Mouse (Mus musculus) limb, embryonic 12.5 days (tissue): ENCODE measurements around the gene Lpcat2b. TPM values are rescaled to one million over a fixed set of nuclear protein-coding genes. Genes with fewer than 3 reads are reported as not detected.
"Not testable (repeated sequence)": the region's sequence is repeated elsewhere in the genome, so short reads cannot be mapped to it uniquely, and the experiment has no call there.

Source experiments
- ATAC-seq: fragments of 200-750 bp; cut with Nextera tagmentation; 2 replicates; pipeline ENCODE4 v1.8.0; 2017; ENCODE audit warnings: low read depth, moderate TSS enrichment; ENCODE audit not compliant: insufficient number of reproducible peaks, insufficient read depth, low FRiP score, low TSS enrichment
- H3K27ac ChIP-seq: fragments of 300-500 bp; sonication (generic); 2 replicates; pipeline ENCODE4 v1.5.1; 2016; ENCODE audit warnings: mild to moderate bottlenecking, moderate library complexity
- H3K27me3 ChIP-seq: fragments of 300-500 bp; sonication (generic); 2 replicates; pipeline ENCODE4 v1.6.1; 2016; ENCODE audit warnings: mild to moderate bottlenecking, moderate library complexity
- H3K36me3 ChIP-seq: fragments of 300-500 bp; sonication (generic); 2 replicates; pipeline ENCODE4 v1.6.1; 2016; ENCODE audit warnings: mild to moderate bottlenecking, moderate library complexity
- H3K4me1 ChIP-seq: fragments of 300-500 bp; sonication (generic); replicated peaks from 2 replicates; pipeline ENCODE4 v1.6.1; 2016
- H3K4me2 ChIP-seq: fragments of 300-500 bp; sonication (generic); 2 replicates; pipeline ENCODE4 v1.6.1; 2016; ENCODE audit warnings: mild to moderate bottlenecking, moderate library complexity
- H3K4me3 ChIP-seq: fragments of 300-500 bp; sonication (generic); replicated peaks from 2 replicates; pipeline ENCODE4 v1.5.1; 2016; ENCODE audit warnings: mild to moderate bottlenecking
- H3K9ac ChIP-seq: fragments of 300-500 bp; sonication (generic); replicated peaks from 2 replicates; pipeline ENCODE4 v1.6.1; 2016; ENCODE audit warnings: mild to moderate bottlenecking, moderate library complexity
- H3K9me3 ChIP-seq: fragments of 300-500 bp; sonication (generic); 2 replicates; pipeline ENCODE4 v1.6.1; 2016; ENCODE audit warnings: mild to moderate bottlenecking, moderate library complexity
- WGBS: fragments of 180-500 bp; shearing (Covaris S2); methylation state at CpG from one replicate; pipeline ENCODE4 v1.1.7; 2016; 5-methylcytosine and 5-hydroxymethylcytosine counted together
- polyA plus RNA-seq: library from polyadenylated mRNA; unstranded; fragments of >200 nt; fragmentation: Nextera tagmentation; extraction: Ambion mirVana; gene quantifications from 2 replicates; pipeline ENCODE4 v1.2.1, GENCODE M21; 2016

Lpcat2b gene
- not detected in 2 replicates for polyA plus RNA-seq

DNA sequence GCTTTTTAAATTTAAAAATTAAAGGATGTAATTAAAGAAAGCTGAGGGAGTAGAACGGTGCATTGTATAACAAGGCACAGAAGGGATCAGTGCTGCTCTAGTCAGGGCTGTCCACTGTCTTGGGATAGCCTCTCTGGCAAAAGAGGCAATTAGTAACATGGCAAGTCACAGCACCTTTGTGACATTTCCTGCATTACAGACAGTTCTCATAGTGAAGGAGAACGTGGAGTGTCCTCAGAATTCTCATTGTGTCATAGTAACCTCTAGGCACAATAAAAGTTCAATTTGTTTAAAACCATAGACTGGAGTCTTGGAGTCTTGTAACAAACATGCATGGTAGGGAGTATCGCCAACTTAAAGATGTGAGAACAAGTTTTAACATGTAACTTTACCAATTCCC is at the start of gene Lpcat2b:
TSS of gene Lpcat2b (plus strand) at position 301 of the 400 bp plus-strand sequence.
- Histone ChIP-seq H3K36me3 (no peaks in the 10 kb centered on the region), H3K27me3 (peaks cover 2% of the 10 kb centered on the region; the same call in 1 of the 2 replicates), H3K27ac (no peak within 1 kb of the TSS), H3K9ac (no peak within 1 kb of the TSS), H3K4me2 (no peak within 1 kb of the TSS), H3K4me3 (no peak within 1 kb of the TSS), H3K4me1 (no peaks in the 10 kb centered on the region), H3K9me3 (no peaks in the 10 kb centered on the region)
- 70% methylated on average over 3 of the region's 3 CpGs for WGBS
- ATAC-seq: no peak

DNA sequence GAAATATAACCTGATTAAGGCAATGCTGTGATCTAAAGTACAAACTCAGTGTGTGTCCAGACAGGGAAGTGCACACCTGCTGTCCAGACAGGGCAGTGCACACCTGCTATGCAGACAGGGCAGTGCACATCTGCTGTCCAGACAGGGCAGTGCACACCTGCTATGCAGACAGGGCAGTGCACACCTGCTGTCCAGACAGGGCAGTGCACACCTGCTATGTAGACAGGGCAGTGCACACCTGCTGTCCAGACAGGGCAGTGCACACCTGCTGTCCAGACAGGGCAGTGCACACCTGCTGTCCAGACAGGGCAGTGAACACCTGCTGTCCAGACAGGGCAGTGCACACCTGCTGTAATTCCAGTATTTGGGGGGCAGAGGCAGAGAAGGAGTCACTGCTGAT is 44.9 kb upstream of the Lpcat2b start:
- not testable (repeated sequence) for H3K9ac ChIP-seq, H3K27ac ChIP-seq, H3K4me1 ChIP-seq, ATAC-seq, H3K27me3 ChIP-seq, H3K9me3 ChIP-seq, H3K4me2 ChIP-seq, H3K4me3 ChIP-seq
- peaks cover 15% of the 10 kb centered on the region; the same call in 1 of the 2 replicates for H3K36me3 ChIP-seq

DNA sequence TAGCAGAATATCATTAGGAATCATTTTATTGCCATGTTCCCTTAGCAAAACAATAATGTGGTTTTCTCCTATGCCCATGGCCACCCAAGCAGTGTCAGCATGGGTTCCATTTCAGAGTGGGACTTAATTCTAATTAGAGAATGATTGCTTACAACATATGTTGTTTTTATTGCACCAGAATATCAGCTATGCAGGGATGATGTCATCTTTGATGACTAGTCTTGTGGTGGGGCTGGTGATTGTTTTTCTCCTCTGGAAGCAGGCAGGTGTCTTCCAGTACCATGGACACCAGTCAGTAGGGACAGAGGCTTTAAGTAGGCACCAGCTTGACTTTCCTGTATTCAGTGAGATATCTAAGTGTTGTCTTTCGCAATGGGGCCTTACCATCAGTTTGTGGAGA is 43.6 kb upstream of the Lpcat2b start:
- no peaks in the 10 kb centered on the region for H3K27me3 ChIP-seq
- no peaks in the 10 kb centered on the region for H3K4me1 ChIP-seq
- 91% methylated on average over 1 of the region's 1 CpGs for WGBS
- H3K9me3 ChIP-seq: no peaks in the 10 kb centered on the region
- no peak overlapping the region for H3K4me2 ChIP-seq
- H3K9ac ChIP-seq: no peak overlapping the region
- H3K36me3 ChIP-seq: peaks cover 11% of the 10 kb centered on the region; the same call in 1 of the 2 replicates
- no peak overlapping the region for H3K4me3 ChIP-seq
- no peak overlapping the region for H3K27ac ChIP-seq
- no peak for ATAC-seq

DNA sequence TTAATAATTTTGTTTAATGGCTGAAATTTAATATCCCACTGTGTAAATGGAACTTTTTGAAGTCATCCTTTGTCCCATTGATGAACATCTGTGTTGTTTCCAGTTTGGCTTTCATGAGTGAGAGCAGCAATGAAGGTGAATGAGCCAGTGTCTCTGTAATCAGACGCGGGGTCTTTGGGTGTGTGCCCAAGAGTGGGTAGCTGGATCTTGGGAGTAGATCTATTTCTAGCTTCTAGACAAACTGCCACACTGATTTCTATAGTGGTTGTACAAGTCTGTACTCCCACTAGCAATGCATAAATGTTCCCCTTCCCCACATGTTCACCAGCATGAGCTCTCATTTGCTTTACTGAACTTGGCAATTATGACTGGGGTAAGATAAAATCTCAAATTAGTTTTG is 42.0 kb upstream of the Lpcat2b start:
- Histone ChIP-seq H3K9me3 (no peaks in the 10 kb centered on the region), H3K4me1 (no peaks in the 10 kb centered on the region), H3K36me3 (peaks cover 5% of the 10 kb centered on the region; the same call in 1 of the 2 replicates), H3K9ac (no peak overlapping the region), H3K4me2 (no peak overlapping the region), H3K27ac (no peak overlapping the region), H3K4me3 (no peak overlapping the region), H3K27me3 (no peaks in the 10 kb centered on the region)
- no peak for ATAC-seq
- 89% methylated on average over 2 of the region's 2 CpGs for WGBS

DNA sequence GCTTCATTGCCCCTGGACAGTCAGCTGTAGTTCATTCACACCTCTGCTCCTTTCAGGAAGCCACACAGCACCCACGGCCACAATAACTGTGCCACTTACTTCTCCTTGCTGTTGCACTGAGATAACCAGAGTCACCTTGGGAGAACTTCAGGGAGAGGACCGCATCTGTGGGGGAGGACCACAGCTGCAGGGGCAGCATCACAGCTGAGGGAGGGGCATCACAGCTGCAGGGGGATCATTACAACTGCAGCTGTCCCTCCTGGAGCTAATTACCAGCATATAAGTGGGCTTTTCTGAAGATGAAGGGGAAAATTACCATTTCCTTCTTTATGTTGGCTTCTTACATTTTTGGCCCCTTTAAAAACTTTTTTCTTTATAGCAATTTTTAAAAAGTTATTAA is 36.9 kb upstream of the Lpcat2b start:
- Histone ChIP-seq H3K4me2 (no peak overlapping the region), H3K9ac (no peak overlapping the region), H3K27ac (no peak overlapping the region), H3K9me3 (no peaks in the 10 kb centered on the region; the same call in 1 of the 2 replicates), H3K36me3 (no peaks in the 10 kb centered on the region), H3K4me3 (no peak overlapping the region), H3K27me3 (no peaks in the 10 kb centered on the region; the same call in 1 of the 2 replicates), H3K4me1 (no peaks in the 10 kb centered on the region)
- no peak for ATAC-seq
- 44% methylated on average over 2 of the region's 2 CpGs for WGBS

DNA sequence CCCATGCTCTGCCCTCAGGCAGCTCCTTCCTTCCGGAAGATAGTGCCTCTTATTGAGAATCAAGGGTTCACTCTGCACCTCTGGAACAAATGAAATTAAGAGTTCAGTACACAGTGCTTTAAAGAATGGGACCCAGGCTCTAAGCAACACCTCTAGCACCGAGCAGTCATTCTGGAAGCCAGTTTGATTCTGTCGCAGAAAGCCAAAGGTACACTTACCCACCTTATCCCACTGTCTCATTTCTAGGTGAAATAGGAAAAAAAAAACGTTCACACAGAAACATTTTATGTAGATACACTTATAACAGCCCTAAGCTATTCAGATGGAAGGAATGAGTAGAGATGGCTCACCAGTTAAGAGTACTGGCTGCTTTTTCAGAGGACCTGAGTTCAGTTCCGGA is 28.9 kb upstream of the Lpcat2b start, which contains the start of gene Ephx4:
TSS of gene Ephx4 (plus strand) at position 301 of the 400 bp plus-strand sequence.
- ATAC-seq: no peak
- Histone ChIP-seq H3K27ac (no peak within 1 kb of the TSS), H3K9me3 (no peaks in the 10 kb centered on the region; the same call in 1 of the 2 replicates), H3K36me3 (no peaks in the 10 kb centered on the region), H3K4me1 (peaks cover 3% of the 10 kb centered on the region; the same call in 1 of the 2 replicates), H3K9ac (peak within 1 kb of the TSS; percentile 71), H3K27me3 (peaks cover 39% of the 10 kb centered on the region), H3K4me3 (peak within 1 kb of the TSS; percentile 65), H3K4me2 (peak within 1 kb of the TSS; percentile 93)
- WGBS: 17% methylated on average over 5 of the region's 5 CpGs

DNA sequence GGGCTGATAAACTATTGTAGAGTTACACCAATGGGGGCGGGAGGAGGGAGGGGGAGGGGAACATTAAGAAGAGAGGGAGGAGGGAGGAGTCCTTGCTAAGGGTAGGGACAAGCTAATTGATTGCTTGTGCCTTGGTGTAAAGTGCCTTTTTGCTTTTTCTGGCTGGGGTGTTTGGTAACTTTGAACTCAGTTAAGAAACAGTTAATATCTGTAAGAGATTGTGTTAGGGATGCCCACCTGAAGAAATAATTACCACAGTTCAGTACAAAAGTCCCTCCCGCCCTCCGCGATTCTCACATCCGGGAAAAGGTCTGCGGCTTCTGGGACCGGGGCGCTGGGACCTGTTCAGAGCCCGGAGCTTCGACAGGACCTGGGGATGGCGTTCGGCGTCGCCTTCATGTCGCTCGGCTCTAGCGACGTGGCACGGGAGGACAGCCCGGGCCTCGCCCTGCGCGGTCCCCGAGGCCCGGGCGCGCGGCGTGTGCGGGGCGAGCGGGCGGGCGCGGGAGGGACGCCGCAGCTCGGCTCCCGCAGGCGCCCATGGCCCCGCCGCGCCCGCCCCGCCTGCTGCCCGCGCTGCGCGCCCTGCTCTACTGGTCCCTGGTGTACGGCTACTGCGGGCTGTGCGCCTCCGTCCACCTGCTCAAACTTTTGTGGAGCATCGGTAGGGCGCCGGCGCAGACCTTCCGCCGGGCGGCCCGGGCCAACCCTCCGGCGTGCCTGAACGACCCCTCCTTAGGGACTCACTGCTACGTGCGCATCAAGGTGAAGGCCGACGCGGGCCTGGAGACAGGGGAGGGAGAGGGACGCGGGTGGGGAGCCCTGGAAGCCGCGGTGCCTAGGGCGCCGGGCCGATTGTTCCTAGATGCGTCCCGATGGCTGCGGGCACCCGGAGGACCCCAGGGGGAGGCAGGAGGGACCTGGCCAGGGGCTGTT is 28.1 kb upstream of the Lpcat2b start:
- Histone ChIP-seq H3K4me3 (peak overlapping the region; percentile 65), H3K9me3 (no peaks in the 10 kb centered on the region; the same call in 1 of the 2 replicates), H3K36me3 (no peaks in the 10 kb centered on the region), H3K9ac (peak overlapping the region; percentile 71), H3K4me1 (peaks cover 3% of the 10 kb centered on the region; the same call in 1 of the 2 replicates), H3K27ac (no peak overlapping the region), H3K4me2 (peak overlapping the region; percentile 93), H3K27me3 (peaks cover 39% of the 10 kb centered on the region)
- peak; percentile 66 for ATAC-seq
- under 1% methylated on average over 70 of the region's 80 CpGs for WGBS

DNA sequence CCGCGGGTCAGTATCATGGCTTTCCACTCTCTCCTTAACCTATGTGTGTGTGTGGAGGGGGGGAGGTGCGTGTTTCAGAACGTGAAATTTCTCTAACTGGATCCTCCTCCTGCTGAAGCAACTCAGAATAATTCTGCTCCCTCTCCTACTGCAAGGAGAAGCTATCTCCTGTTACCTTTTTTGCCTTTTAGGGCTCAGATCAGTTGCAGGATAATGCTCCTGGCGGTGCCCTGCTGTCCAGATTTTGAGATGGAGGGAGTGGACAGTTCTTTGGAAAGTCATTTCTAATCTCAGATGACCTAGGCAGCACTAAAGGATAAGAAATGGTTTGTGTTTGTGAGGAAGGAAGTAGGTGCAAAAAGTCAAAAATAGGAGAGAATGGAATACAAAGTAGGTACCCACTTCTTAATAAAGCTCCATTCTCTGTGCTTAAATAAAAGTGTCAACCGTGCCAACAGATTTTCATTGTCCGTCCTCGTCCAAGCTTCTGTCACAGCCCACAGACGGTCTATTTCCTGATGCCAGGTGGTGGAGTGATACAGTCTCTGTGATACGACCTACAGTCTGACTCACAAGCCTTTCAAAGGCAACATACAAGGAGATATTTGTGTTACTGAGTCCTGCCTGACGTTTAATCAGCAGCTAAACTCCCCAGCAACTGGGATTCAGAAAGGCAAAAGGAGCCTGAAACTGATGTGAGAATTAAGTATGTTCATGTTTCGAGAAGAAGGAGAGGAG is 27.2 kb upstream of the Lpcat2b start:
- H3K4me3 ChIP-seq: peak overlapping the region; percentile 65
- H3K4me1 ChIP-seq: peaks cover 3% of the 10 kb centered on the region; the same call in 1 of the 2 replicates
- no peaks in the 10 kb centered on the region for H3K9me3 ChIP-seq
- H3K27me3 ChIP-seq: peaks cover 39% of the 10 kb centered on the region
- H3K27ac ChIP-seq: no peak overlapping the region
- H3K4me2 ChIP-seq: peak overlapping the region; percentile 93
- 33% methylated on average over 12 of the region's 12 CpGs for WGBS
- peak overlapping the region; percentile 71 for H3K9ac ChIP-seq
- no peak for ATAC-seq
- no peaks in the 10 kb centered on the region for H3K36me3 ChIP-seq

DNA sequence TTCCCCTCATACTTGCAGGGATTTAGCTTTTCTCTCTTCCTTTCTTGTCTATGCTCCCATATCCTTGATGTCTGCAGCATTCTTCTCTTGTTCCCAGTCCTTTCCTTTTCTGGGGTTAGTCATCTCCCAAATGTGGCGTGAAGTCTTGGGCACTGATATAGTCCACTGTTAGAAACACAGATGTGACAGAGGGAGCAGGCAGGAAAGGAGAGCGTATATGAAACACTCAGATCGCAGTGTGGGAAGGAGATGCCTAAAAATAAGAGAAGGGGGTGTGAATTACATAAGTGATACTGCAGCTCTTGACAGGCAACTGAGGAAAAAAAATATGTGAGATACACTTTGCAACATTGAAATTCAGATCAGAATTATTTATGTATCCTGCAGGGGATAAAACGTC is 26.0 kb upstream of the Lpcat2b start:
- 78% methylated on average over 4 of the region's 4 CpGs for WGBS
- no peak overlapping the region for H3K4me3 ChIP-seq
- H3K36me3 ChIP-seq: no peaks in the 10 kb centered on the region
- no peak overlapping the region for H3K4me2 ChIP-seq
- H3K27ac ChIP-seq: no peak overlapping the region
- no peak overlapping the region for H3K9ac ChIP-seq
- ATAC-seq: no peak
- no peaks in the 10 kb centered on the region for H3K9me3 ChIP-seq
- H3K27me3 ChIP-seq: peaks cover 39% of the 10 kb centered on the region
- peaks cover 3% of the 10 kb centered on the region; the same call in 1 of the 2 replicates for H3K4me1 ChIP-seq

DNA sequence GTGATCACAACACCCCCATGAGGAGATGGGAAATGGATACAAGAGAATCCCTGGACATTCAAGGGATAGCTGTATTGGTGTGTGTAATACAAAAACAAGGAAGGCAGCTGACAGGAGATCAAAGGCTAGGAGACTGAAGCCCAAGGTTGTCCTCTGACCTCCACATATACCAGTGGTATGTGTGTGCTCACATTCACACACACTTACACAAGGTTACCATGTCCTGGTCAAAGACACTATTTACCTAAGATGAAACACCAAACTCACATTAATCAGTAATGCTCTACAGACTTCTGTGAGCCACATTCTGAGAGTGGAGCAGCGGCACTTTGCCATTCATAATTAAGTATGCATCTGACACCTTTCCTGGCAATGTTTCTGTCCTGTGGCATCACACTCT is 21.0 kb upstream of the Lpcat2b start:
- Histone ChIP-seq H3K4me3 (no peak overlapping the region), H3K27me3 (peaks cover 6% of the 10 kb centered on the region), H3K9me3 (no peaks in the 10 kb centered on the region), H3K27ac (no peak overlapping the region), H3K4me2 (no peak overlapping the region), H3K4me1 (peaks cover 10% of the 10 kb centered on the region), H3K9ac (no peak overlapping the region), H3K36me3 (no peaks in the 10 kb centered on the region)
- 89% methylated on average over 1 of the region's 1 CpGs for WGBS
- no peak for ATAC-seq

DNA sequence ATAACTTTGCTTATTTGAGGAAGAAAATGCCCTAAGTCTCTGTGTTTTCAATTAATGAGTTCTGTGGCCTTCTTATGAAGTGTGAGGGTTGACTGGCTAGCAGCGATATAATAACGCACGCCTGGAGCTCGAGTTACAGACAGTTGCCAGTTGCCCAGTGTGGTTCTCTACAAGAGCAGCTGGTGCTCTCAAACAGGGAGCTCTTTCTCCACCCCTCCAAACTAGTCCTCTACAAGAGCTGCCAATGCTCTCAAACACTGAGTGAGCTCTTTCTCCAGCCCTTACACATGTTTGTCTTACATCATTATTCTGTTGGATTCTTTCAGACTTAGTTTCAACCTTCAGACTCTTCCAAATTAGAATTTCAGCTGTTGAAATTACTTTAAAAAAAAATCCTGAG is 20.0 kb upstream of the Lpcat2b start:
- Histone ChIP-seq H3K27me3 (peaks cover 5% of the 10 kb centered on the region), H3K4me2 (no peak overlapping the region), H3K36me3 (no peaks in the 10 kb centered on the region), H3K4me3 (no peak overlapping the region), H3K9me3 (no peaks in the 10 kb centered on the region), H3K4me1 (peaks cover 10% of the 10 kb centered on the region), H3K9ac (no peak overlapping the region), H3K27ac (peak overlapping the region; percentile 5; the same call in 1 of the 2 replicates)
- WGBS: 12% methylated on average over 4 of the region's 4 CpGs
- ATAC-seq: no peak
